Mouse (Mus musculus) spleen, adult 18-20 months (tissue): ENCODE measurements around the gene Gm21488.
"Not testable (repeated sequence)": the region's sequence is repeated elsewhere in the genome, so short reads cannot be mapped to it uniquely, and the experiment has no call there.

Experiments used
- DNase-seq, 2 experiments: peaks; one replicate each; pipeline ENCODE4 v3.0.0; 2022; ENCODE audit warnings: mixed read lengths in 2 of 2

Gene Gm21488

DNA sequence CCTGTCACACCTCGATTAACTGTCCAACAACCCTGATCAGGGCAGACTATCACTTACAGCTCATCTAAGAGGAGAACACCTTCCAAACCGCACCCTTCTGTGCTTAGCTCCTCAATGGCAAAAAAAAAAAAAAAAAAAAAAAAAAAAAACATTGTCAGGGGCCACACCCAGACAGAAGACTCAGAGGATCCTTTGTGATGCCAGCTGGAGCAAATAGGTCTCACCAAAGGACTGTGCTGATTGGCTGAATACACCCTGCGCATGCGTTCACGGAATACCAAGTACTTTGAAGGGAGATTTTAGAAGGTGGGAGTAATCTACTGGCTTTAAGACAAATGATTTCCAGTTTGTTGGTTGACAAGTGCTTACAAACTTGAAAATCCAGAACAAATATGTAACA, at the start of gene Gm21488:
TSS of gene Gm21488 (minus strand) at position 101 of the 400 bp plus-strand sequence.
- not testable (repeated sequence) for DNase-seq
